Mouse (Mus musculus): ENCODE measurements around the gene AY358078.

DNA sequence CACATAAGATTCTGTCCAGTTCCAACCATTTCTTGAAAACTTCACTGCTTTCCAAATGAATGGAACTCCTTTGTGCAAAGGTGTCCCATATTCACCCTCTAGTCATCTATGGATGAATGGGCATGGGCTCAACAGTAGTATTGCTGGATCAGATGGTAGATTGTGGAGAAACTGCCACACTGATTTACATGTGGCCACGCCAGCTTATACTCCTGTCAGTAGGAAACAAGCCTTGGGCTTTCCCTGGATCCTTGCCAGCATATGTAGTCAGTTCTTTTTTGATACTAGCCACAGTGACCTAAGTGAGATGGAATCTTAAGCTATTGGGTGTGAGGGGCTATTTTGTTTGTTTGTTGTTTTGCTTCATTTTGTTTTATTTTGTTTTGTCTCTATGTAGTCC lies 42.4 kb downstream of the AY358078 start:
- TF ChIP-seq CTCF (IDR thresholded peaks at IDR 0.05; ENCODE audit: borderline replicate concordance, insufficient read depth, low read length) (no peak), POLR2A (IDR thresholded peaks at IDR 0.05; ENCODE audit: low read depth, low read length) (no peak)
